Mouse (Mus musculus): Measurements from ENCODE around the gene Klkb1. TPM values are rescaled to one million over a fixed set of nuclear protein-coding genes. Genes with fewer than 3 reads are reported as not detected.

Gene Klkb1
- polyA plus RNA-seq, 1 experiment = 0.85 TPM

GRCm38 (mm10) chr8:45255040-45255439 lies 39.6 kb downstream of the Klkb1 start:
- Histone ChIP-seq H3K36me3 (ENCODE audit: control insufficient read depth, insufficient read depth, low read length) (no peaks in the 10 kb centered on the region), H3K4me1 (ENCODE audit: control insufficient read depth, insufficient read depth, low read length) (peaks cover 4% of the 10 kb centered on the region; the same call in 1 of the 2 replicates), H3K4me3 (ENCODE audit: control insufficient read depth, low read depth, low read length) (no peak overlapping the region), H3K27ac (ENCODE audit: control insufficient read depth, insufficient read depth, low read depth, low read length) (no peak overlapping the region), H3K27me3 (ENCODE audit: control insufficient read depth, insufficient read depth, low read length) (no peaks in the 10 kb centered on the region)
- TF ChIP-seq CTCF (IDR thresholded peaks at IDR 0.05; ENCODE audit: control insufficient read depth, insufficient read depth, insufficient replicate concordance, low read depth, low read length) (no peak), POLR2A (IDR thresholded peaks at IDR 0.05; ENCODE audit: control insufficient read depth, low read depth, low read length) (no peak)

DNA sequence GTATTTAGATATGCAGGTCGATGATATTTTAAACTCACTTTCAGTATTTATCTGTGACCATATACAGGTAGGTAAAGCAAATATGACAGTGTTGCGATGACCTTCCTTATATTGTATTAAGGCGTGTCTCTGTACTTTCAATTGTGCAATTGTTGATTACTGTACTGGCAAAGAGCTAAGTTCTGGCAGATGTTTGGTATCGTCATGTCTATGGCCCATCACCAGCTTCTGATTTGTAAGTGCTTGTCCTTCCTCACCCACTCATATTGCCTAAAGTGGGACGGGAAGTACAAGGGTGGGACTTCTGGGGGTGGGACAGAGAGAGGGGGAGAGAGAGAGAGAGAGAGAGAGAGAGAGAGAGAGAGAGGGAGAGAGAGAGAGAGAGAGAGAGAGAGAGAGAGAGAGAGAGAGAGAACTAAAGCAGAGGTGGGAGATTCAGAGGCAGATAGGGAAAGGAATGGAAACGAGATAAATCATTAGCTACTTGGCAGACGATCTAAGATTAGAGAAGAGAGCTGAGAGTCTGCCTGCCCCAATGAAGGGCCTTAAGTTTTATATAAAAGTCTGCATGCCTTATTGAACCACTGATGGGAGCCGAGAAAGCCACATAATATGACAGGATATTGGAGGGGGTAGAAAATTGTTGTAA lies 40.3 kb downstream of the Klkb1 start:
- H3K27me3 ChIP-seq (ENCODE audit: control insufficient read depth, insufficient read depth, low read length) = no peaks in the 10 kb centered on the region
- no peaks in the 10 kb centered on the region for H3K36me3 ChIP-seq (ENCODE audit: control insufficient read depth, insufficient read depth, low read length)
- no peak overlapping the region for H3K4me3 ChIP-seq (ENCODE audit: control insufficient read depth, low read depth, low read length)
- peaks cover 4% of the 10 kb centered on the region; the same call in 1 of the 2 replicates for H3K4me1 ChIP-seq (ENCODE audit: control insufficient read depth, insufficient read depth, low read length)
- H3K27ac ChIP-seq (ENCODE audit: control insufficient read depth, insufficient read depth, low read depth, low read length) = no peak overlapping the region
- TF ChIP-seq CTCF (IDR thresholded peaks at IDR 0.05; ENCODE audit: control insufficient read depth, insufficient read depth, insufficient replicate concordance, low read depth, low read length) = no peak

DNA sequence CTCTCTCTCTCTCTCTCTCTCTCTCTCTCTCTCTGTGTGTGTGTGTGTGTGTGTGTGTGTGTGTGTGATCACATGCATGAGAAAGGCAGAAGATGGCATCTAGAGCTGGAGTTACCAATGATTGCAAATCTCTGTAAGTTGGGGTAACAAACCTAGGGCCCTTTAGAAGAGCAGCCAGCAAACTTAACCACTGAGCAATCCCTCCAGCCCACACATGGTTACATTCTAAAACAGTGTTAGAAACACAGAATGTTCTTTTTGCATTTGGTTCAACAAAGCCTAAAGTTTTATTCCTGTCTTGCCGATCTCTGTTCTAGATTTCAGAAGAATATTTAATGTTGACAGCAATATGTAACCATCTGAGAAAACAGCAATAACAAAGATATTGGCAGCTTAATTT lies 41.1 kb downstream of the Klkb1 start:
- Histone ChIP-seq H3K4me3 (ENCODE audit: control insufficient read depth, low read depth, low read length) (no peak overlapping the region), H3K27me3 (ENCODE audit: control insufficient read depth, insufficient read depth, low read length) (no peaks in the 10 kb centered on the region), H3K27ac (ENCODE audit: control insufficient read depth, insufficient read depth, low read depth, low read length) (no peak overlapping the region), H3K4me1 (ENCODE audit: control insufficient read depth, insufficient read depth, low read length) (peaks cover 4% of the 10 kb centered on the region; the same call in 1 of the 2 replicates), H3K36me3 (ENCODE audit: control insufficient read depth, insufficient read depth, low read length) (no peaks in the 10 kb centered on the region)
- TF ChIP-seq POLR2A (IDR thresholded peaks at IDR 0.05; ENCODE audit: control insufficient read depth, low read depth, low read length) (no peak), CTCF (IDR thresholded peaks at IDR 0.05; ENCODE audit: control insufficient read depth, insufficient read depth, insufficient replicate concordance, low read depth, low read length) (no peak)

- Histone ChIP-seq H3K4me1 (ENCODE audit: control insufficient read depth, insufficient read depth, low read length) (peaks cover 4% of the 10 kb centered on the region; the same call in 1 of the 2 replicates), H3K27ac (ENCODE audit: control insufficient read depth, insufficient read depth, low read depth, low read length) (no peak overlapping the region), H3K36me3 (ENCODE audit: control insufficient read depth, insufficient read depth, low read length) (no peaks in the 10 kb centered on the region), H3K4me3 (ENCODE audit: control insufficient read depth, low read depth, low read length) (no peak overlapping the region), H3K27me3 (ENCODE audit: control insufficient read depth, insufficient read depth, low read length) (no peaks in the 10 kb centered on the region)
- TF ChIP-seq POLR2A (IDR thresholded peaks at IDR 0.05; ENCODE audit: control insufficient read depth, low read depth, low read length) (no peak), CTCF (IDR thresholded peaks at IDR 0.05; ENCODE audit: control insufficient read depth, insufficient read depth, insufficient replicate concordance, low read depth, low read length) (no peak)
Measured at GRCm38 (mm10) chr8:45253111-45253510, 41.5 kb downstream of the Klkb1 start.

DNA sequence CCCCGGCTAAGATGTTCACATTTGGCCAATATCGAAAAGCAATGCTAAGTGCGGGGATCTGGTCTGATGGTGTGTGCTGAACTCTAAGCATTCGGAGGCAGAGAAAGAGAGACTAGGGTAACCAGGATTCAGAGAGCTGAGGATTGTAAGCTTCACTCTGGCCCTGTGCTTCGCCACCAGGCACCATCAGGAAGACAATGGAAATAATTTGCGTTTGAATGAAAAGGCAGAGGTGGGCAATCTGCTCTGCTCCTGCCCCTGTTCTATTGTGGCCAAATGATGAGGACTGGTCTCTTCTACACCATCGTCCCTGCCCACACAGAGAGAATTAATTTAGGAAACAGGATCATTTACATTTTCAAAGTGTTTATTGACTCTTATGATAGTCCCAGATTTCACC lies 48.4 kb downstream of the Klkb1 start:
- Histone ChIP-seq H3K27ac (ENCODE audit: control insufficient read depth, insufficient read depth, low read depth, low read length) (no peak overlapping the region), H3K4me3 (ENCODE audit: control insufficient read depth, low read depth, low read length) (no peak overlapping the region), H3K36me3 (ENCODE audit: control insufficient read depth, insufficient read depth, low read length) (no peaks in the 10 kb centered on the region), H3K4me1 (ENCODE audit: control insufficient read depth, insufficient read depth, low read length) (no peaks in the 10 kb centered on the region), H3K27me3 (ENCODE audit: control insufficient read depth, insufficient read depth, low read length) (no peaks in the 10 kb centered on the region)
- TF ChIP-seq POLR2A (IDR thresholded peaks at IDR 0.05; ENCODE audit: control insufficient read depth, low read depth, low read length) (no peak), CTCF (IDR thresholded peaks at IDR 0.05; ENCODE audit: control insufficient read depth, insufficient read depth, insufficient replicate concordance, low read depth, low read length) (no peak)

DNA sequence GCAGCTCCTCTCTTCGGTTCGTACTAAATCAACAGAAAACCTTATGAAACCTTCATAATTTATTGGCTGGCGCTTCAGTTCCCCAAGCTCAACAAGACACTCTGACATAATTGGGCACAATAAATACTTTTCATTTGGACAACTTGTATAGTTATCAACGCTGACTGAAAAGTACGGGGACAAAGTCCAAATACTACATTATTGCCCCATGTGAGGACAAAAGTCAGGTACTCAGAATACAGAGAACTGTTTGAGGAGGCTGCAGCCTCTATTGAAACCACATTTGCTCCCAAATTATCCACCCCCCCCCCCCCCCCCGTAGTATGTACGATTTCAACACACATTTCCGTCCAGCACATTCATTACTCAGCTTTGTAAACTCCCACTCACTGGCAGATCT lies 55.3 kb downstream of the Klkb1 start:
- Histone ChIP-seq H3K4me3 (ENCODE audit: control insufficient read depth, low read depth, low read length) (no peak overlapping the region), H3K4me1 (ENCODE audit: control insufficient read depth, insufficient read depth, low read length) (no peaks in the 10 kb centered on the region), H3K27ac (ENCODE audit: control insufficient read depth, insufficient read depth, low read depth, low read length) (no peak overlapping the region), H3K36me3 (ENCODE audit: control insufficient read depth, insufficient read depth, low read length) (no peaks in the 10 kb centered on the region), H3K27me3 (ENCODE audit: control insufficient read depth, insufficient read depth, low read length) (no peaks in the 10 kb centered on the region)
- TF ChIP-seq CTCF (IDR thresholded peaks at IDR 0.05; ENCODE audit: control insufficient read depth, insufficient read depth, insufficient replicate concordance, low read depth, low read length) = no peak
- TF ChIP-seq POLR2A (IDR thresholded peaks at IDR 0.05; ENCODE audit: control insufficient read depth, low read depth, low read length) = no peak

GRCm38 (mm10) chr8:45238282-45238681 lies 56.4 kb downstream of the Klkb1 start:
- Histone ChIP-seq H3K27ac (ENCODE audit: control insufficient read depth, insufficient read depth, low read depth, low read length) (no peak overlapping the region), H3K36me3 (ENCODE audit: control insufficient read depth, insufficient read depth, low read length) (no peaks in the 10 kb centered on the region), H3K4me1 (ENCODE audit: control insufficient read depth, insufficient read depth, low read length) (no peaks in the 10 kb centered on the region), H3K27me3 (ENCODE audit: control insufficient read depth, insufficient read depth, low read length) (no peaks in the 10 kb centered on the region), H3K4me3 (ENCODE audit: control insufficient read depth, low read depth, low read length) (no peak overlapping the region)
- TF ChIP-seq POLR2A (IDR thresholded peaks at IDR 0.05; ENCODE audit: control insufficient read depth, low read depth, low read length) (no peak), CTCF (IDR thresholded peaks at IDR 0.05; ENCODE audit: control insufficient read depth, insufficient read depth, insufficient replicate concordance, low read depth, low read length) (no peak)

Measured in testis, adult 2 months (tissue).